Mouse (Mus musculus): ENCODE results near the gene BC028528. TPM values are rescaled to one million over a fixed set of nuclear protein-coding genes. Genes with fewer than 3 reads are reported as not detected.

Gene BC028528
- polyA plus RNA-seq, 1 experiment from 2014 or later = 12.3 TPM

- Histone ChIP-seq H3K27me3 (ENCODE audit: control insufficient read depth, insufficient read depth, low read length) (no peaks in the 10 kb centered on the region), H3K4me3 (ENCODE audit: low read depth, low read length) (no peak overlapping the region), H3K4me1 (ENCODE audit: control insufficient read depth, insufficient read depth, low read length) (no peaks in the 10 kb centered on the region), H3K9ac (replicated peaks; ENCODE audit: low read depth, low read length) (no peak overlapping the region), H3K27ac (ENCODE audit: low read depth, low read length) (no peak overlapping the region), H3K9me3 (ENCODE audit: control insufficient read depth, low read length) (no peaks in the 10 kb centered on the region), H3K36me3 (ENCODE audit: control insufficient read depth, insufficient read depth, low read length) (no peaks in the 10 kb centered on the region), H3K4me2 (ENCODE audit: low read depth, low read length) (no peak overlapping the region)
- no peak for ATAC-seq (ENCODE audit: low read depth)
- WGBS = 96% methylated on average over 4 of the region's 4 CpGs
These were observed 22.9 kb upstream of the BC028528 start for GRCm38 (mm10) chr3:95914706-95915105.

GRCm38 (mm10) chr3:95907613-95908012, 15.8 kb upstream of the BC028528 start:
- ATAC-seq (ENCODE audit: low read depth) = no peak
- Histone ChIP-seq H3K36me3 (ENCODE audit: control insufficient read depth, insufficient read depth, low read length) (no peaks in the 10 kb centered on the region), H3K9ac (replicated peaks; ENCODE audit: low read depth, low read length) (no peak overlapping the region), H3K27me3 (ENCODE audit: control insufficient read depth, insufficient read depth, low read length) (no peaks in the 10 kb centered on the region), H3K4me2 (ENCODE audit: low read depth, low read length) (no peak overlapping the region), H3K4me1 (ENCODE audit: control insufficient read depth, insufficient read depth, low read length) (peaks cover 9% of the 10 kb centered on the region), H3K4me3 (ENCODE audit: low read depth, low read length) (no peak overlapping the region), H3K9me3 (ENCODE audit: control insufficient read depth, low read length) (no peaks in the 10 kb centered on the region), H3K27ac (ENCODE audit: low read depth, low read length) (no peak overlapping the region)
- WGBS = 57% methylated on average over 4 of the region's 4 CpGs

- Histone ChIP-seq H3K27ac (ENCODE audit: low read depth, low read length) (no peak overlapping the region), H3K4me1 (ENCODE audit: control insufficient read depth, insufficient read depth, low read length) (peaks cover 9% of the 10 kb centered on the region), H3K9ac (replicated peaks; ENCODE audit: low read depth, low read length) (no peak overlapping the region), H3K4me2 (ENCODE audit: low read depth, low read length) (peak overlapping the region; percentile 36; the same call in 1 of the 2 replicates), H3K27me3 (ENCODE audit: control insufficient read depth, insufficient read depth, low read length) (no peaks in the 10 kb centered on the region), H3K36me3 (ENCODE audit: control insufficient read depth, insufficient read depth, low read length) (no peaks in the 10 kb centered on the region), H3K9me3 (ENCODE audit: control insufficient read depth, low read length) (no peaks in the 10 kb centered on the region), H3K4me3 (ENCODE audit: low read depth, low read length) (no peak overlapping the region)
- WGBS = under 1% methylated on average over 12 of the region's 12 CpGs
- ATAC-seq (ENCODE audit: low read depth) = no peak
These were observed 15.1 kb upstream of the BC028528 start for GRCm38 (mm10) chr3:95906860-95907259.

- H3K36me3 ChIP-seq (ENCODE audit: control insufficient read depth, insufficient read depth, low read length) = no peaks in the 10 kb centered on the region
- peaks cover 9% of the 10 kb centered on the region for H3K4me1 ChIP-seq (ENCODE audit: control insufficient read depth, insufficient read depth, low read length)
- H3K27me3 ChIP-seq (ENCODE audit: control insufficient read depth, insufficient read depth, low read length) = no peaks in the 10 kb centered on the region
- no peak for ATAC-seq (ENCODE audit: low read depth)
- peak overlapping the region; percentile 62 for H3K4me2 ChIP-seq (ENCODE audit: low read depth, low read length)
- H3K9me3 ChIP-seq (ENCODE audit: control insufficient read depth, low read length) = no peaks in the 10 kb centered on the region
- WGBS = 1% methylated on average over 12 of the region's 12 CpGs
- no peak overlapping the region for H3K9ac ChIP-seq (replicated peaks; ENCODE audit: low read depth, low read length)
- no peak overlapping the region for H3K4me3 ChIP-seq (ENCODE audit: low read depth, low read length)
- no peak overlapping the region for H3K27ac ChIP-seq (ENCODE audit: low read depth, low read length)
These were observed 14.2 kb upstream of the BC028528 start for GRCm38 (mm10) chr3:95905940-95906492.

- Histone ChIP-seq H3K9me3 (ENCODE audit: control insufficient read depth, low read length) (no peaks in the 10 kb centered on the region), H3K4me3 (ENCODE audit: low read depth, low read length) (peak overlapping the region; percentile 27), H3K9ac (replicated peaks; ENCODE audit: low read depth, low read length) (peak overlapping the region; percentile 26; the same call in 1 of the 2 replicates), H3K4me1 (ENCODE audit: control insufficient read depth, insufficient read depth, low read length) (peaks cover 9% of the 10 kb centered on the region), H3K27me3 (ENCODE audit: control insufficient read depth, insufficient read depth, low read length) (no peaks in the 10 kb centered on the region), H3K36me3 (ENCODE audit: control insufficient read depth, insufficient read depth, low read length) (no peaks in the 10 kb centered on the region), H3K4me2 (ENCODE audit: low read depth, low read length) (peak overlapping the region; percentile 62), H3K27ac (ENCODE audit: low read depth, low read length) (no peak overlapping the region)
- ATAC-seq (ENCODE audit: low read depth) = peak; percentile 42
- 1% methylated on average over 18 of the region's 18 CpGs for WGBS
These were observed 13.5 kb upstream of the BC028528 start for GRCm38 (mm10) chr3:95905146-95905939.

GRCm38 (mm10) chr3:95904568-95904967, 12.8 kb upstream of the BC028528 start, which contains the start of gene Car14:
Car14 (minus strand) TSS chr3:95904691.
- no peaks in the 10 kb centered on the region for H3K36me3 ChIP-seq (ENCODE audit: control insufficient read depth, insufficient read depth, low read length)
- no peak within 1 kb of the TSS for H3K27ac ChIP-seq (ENCODE audit: low read depth, low read length)
- H3K9ac ChIP-seq (replicated peaks; ENCODE audit: low read depth, low read length) = peak within 1 kb of the TSS; percentile 26; the same call in 1 of the 2 replicates
- 0 out of 2 replicates have a peak, but pooled peaks have one; percentile 22 for ATAC-seq (ENCODE audit: low read depth)
- under 1% methylated on average over 15 of the region's 15 CpGs for WGBS
- no peaks in the 10 kb centered on the region for H3K9me3 ChIP-seq (ENCODE audit: control insufficient read depth, low read length)
- peak within 1 kb of the TSS; percentile 62 for H3K4me2 ChIP-seq (ENCODE audit: low read depth, low read length)
- H3K27me3 ChIP-seq (ENCODE audit: control insufficient read depth, insufficient read depth, low read length) = no peaks in the 10 kb centered on the region
- H3K4me3 ChIP-seq (ENCODE audit: low read depth, low read length) = peak within 1 kb of the TSS; percentile 27
- peaks cover 9% of the 10 kb centered on the region for H3K4me1 ChIP-seq (ENCODE audit: control insufficient read depth, insufficient read depth, low read length)

GRCm38 (mm10) chr3:95903753-95904502, 12.1 kb upstream of the BC028528 start:
- Histone ChIP-seq H3K9ac (replicated peaks; ENCODE audit: low read depth, low read length) (no peak overlapping the region), H3K9me3 (ENCODE audit: control insufficient read depth, low read length) (no peaks in the 10 kb centered on the region), H3K27ac (ENCODE audit: low read depth, low read length) (no peak overlapping the region), H3K4me1 (ENCODE audit: control insufficient read depth, insufficient read depth, low read length) (peaks cover 9% of the 10 kb centered on the region), H3K36me3 (ENCODE audit: control insufficient read depth, insufficient read depth, low read length) (no peaks in the 10 kb centered on the region), H3K27me3 (ENCODE audit: control insufficient read depth, insufficient read depth, low read length) (no peaks in the 10 kb centered on the region), H3K4me2 (ENCODE audit: low read depth, low read length) (peak overlapping the region; percentile 62), H3K4me3 (ENCODE audit: low read depth, low read length) (no peak overlapping the region)
- WGBS = under 1% methylated on average over 15 of the region's 15 CpGs
- ATAC-seq (ENCODE audit: low read depth) = no peak

- no peak overlapping the region for H3K4me3 ChIP-seq (ENCODE audit: low read depth, low read length)
- 27% methylated on average over 6 of the region's 6 CpGs for WGBS
- no peak for ATAC-seq (ENCODE audit: low read depth)
These were observed 10.8 kb upstream of the BC028528 start for GRCm38 (mm10) chr3:95902643-95903042.

GRCm38 (mm10) chr3:95902373-95902625, 10.5 kb upstream of the BC028528 start:
- no peak for ATAC-seq (ENCODE audit: low read depth)
- H3K27me3 ChIP-seq (ENCODE audit: control insufficient read depth, insufficient read depth, low read length) = no peaks in the 10 kb centered on the region
- no peak overlapping the region for H3K4me3 ChIP-seq (ENCODE audit: low read depth, low read length)
- peaks cover 9% of the 10 kb centered on the region for H3K4me1 ChIP-seq (ENCODE audit: control insufficient read depth, insufficient read depth, low read length)
- no peaks in the 10 kb centered on the region for H3K36me3 ChIP-seq (ENCODE audit: control insufficient read depth, insufficient read depth, low read length)
- no peak overlapping the region for H3K27ac ChIP-seq (ENCODE audit: low read depth, low read length)
- H3K4me2 ChIP-seq (ENCODE audit: low read depth, low read length) = no peak overlapping the region
- no peaks in the 10 kb centered on the region for H3K9me3 ChIP-seq (ENCODE audit: control insufficient read depth, low read length)
- H3K9ac ChIP-seq (replicated peaks; ENCODE audit: low read depth, low read length) = no peak overlapping the region

More at GRCm38 (mm10) chr3:95902643-95903042, 10.8 kb upstream of the BC028528 start:
- Histone ChIP-seq H3K9me3 (ENCODE audit: control insufficient read depth, low read length) (no peaks in the 10 kb centered on the region), H3K9ac (replicated peaks; ENCODE audit: low read depth, low read length) (no peak overlapping the region), H3K4me1 (ENCODE audit: control insufficient read depth, insufficient read depth, low read length) (peaks cover 9% of the 10 kb centered on the region), H3K4me2 (ENCODE audit: low read depth, low read length) (no peak overlapping the region), H3K36me3 (ENCODE audit: control insufficient read depth, insufficient read depth, low read length) (no peaks in the 10 kb centered on the region), H3K27me3 (ENCODE audit: control insufficient read depth, insufficient read depth, low read length) (no peaks in the 10 kb centered on the region), H3K27ac (ENCODE audit: low read depth, low read length) (no peak overlapping the region)
